ENCODE assay signal across 8 mouse cellular contexts in genomic region chr11:77606469-77606834, GRCm38 (mm10). TPM values are rescaled to one million over a fixed set of nuclear protein-coding genes. Genes with fewer than 3 reads are reported as not detected.
DNase-seq lines count a peak whose midpoint lies in the region; ATAC-seq lines count a peak whose summit lies in the region.

No protein-coding gene starts in this region.

- peak overlapping the region; percentile 97 for H3K27ac ChIP-seq in kidney, embryonic 16.5 days (ENCODE audit: low read length)

- DNase-seq in kidney, adult 9 months: no peak
- DNase-seq in adipocyte (ENCODE audit: low spot score): peak; percentile 26
- peak; percentile 2 to 6 for DNase-seq in heart, postnatal 14 days
- DNase-seq in mesoderm, embryonic 11.5 days (ENCODE audit: low read depth, low spot score): peak; percentile 26
- no peak for DNase-seq in gastrocnemius, adult 18-20 months (ENCODE audit: low spot score)
- no peak for DNase-seq in gastrocnemius, postnatal 4 days (ENCODE audit: low spot score in 2 of 2)
- DNase-seq in embryo, embryonic 10 days (ENCODE audit: low spot score): no peak

- no peaks in the 10 kb centered on the region for H3K9me3 ChIP-seq in kidney, embryonic 16.5 days (ENCODE audit: low read length)

- no peaks in the 10 kb centered on the region for H3K27me3 ChIP-seq in kidney, embryonic 16.5 days (ENCODE audit: insufficient read depth, low read length)

- ATAC-seq in kidney, embryonic 16.5 days (ENCODE audit: low FRiP score, low TSS enrichment): no peak; the same call in 1 of the 2 replicates

- peak overlapping the region; percentile 97 for H3K4me3 ChIP-seq in kidney, embryonic 16.5 days (ENCODE audit: low read length)

- 8% methylated on average over 6 of the region's 6 CpGs for WGBS in kidney, embryonic 16.5 days

- H3K9ac ChIP-seq in kidney, embryonic 16.5 days (replicated peaks; ENCODE audit: low read length): peak overlapping the region; percentile 100

- H3K4me1 ChIP-seq in kidney, embryonic 16.5 days (ENCODE audit: insufficient read depth, low read length): peaks cover 16% of the 10 kb centered on the region

- H3K4me2 ChIP-seq in kidney, embryonic 16.5 days (replicated peaks; ENCODE audit: low read depth, low read length): peak overlapping the region; percentile 92

- no peaks in the 10 kb centered on the region for H3K36me3 ChIP-seq in kidney, embryonic 16.5 days (ENCODE audit: insufficient read depth, low read length)

- intact Hi-C loops in heart, postnatal 14 days (cut with DNase I): loop anchor here (2.0 kb wide), 1 partner anchor 92 kb away; the partner anchor contains the start of genes Abhd15 and Trp53i13

RNA-seq across cellular contexts. Expression of gene Taok1, which starts 1.2 kb away (rescaled TPM):
- 12.8 and 16.0 TPM in 2 replicates for polyA plus RNA-seq in kidney, embryonic 16.5 days (2015; fragmentation: Nextera tagmentation; extraction: Ambion mirVana)
- 10 to 100 TPM; 57.0 to 59.3 TPM for total RNA-seq in heart, postnatal 14 days (2021)
- total RNA-seq in gastrocnemius, adult 18-20 months (2021): 10 to 100 TPM; 37.1 to 41.8 TPM
- 10 to 100 TPM; 49.6 to 50.1 TPM for total RNA-seq in gastrocnemius, postnatal 4 days (2021)

Comparison
In these comparisons a context has a peak if more than half of its experiments do, and no peak if none do; other contexts are left out.
1. DNase-seq: peak in adipocyte (single experiment), heart, postnatal 14 days (2 of 2) and mesoderm, embryonic 11.5 days (single experiment); none in kidney, adult 9 months (single experiment), gastrocnemius, adult 18-20 months (single experiment), gastrocnemius, postnatal 4 days (0 of 2) and embryo, embryonic 10 days (single experiment).